Mouse (Mus musculus) heart, postnatal 0 days (tissue): ENCODE data around the gene Camk2n1.

Experiments used
- CTCF ChIP-seq: IDR thresholded peaks from 2 replicates; pipeline ENCODE4 v1.5.1; 2016; ENCODE audit warnings: antibody characterized with exemption, control low read depth, low read depth
- EP300 ChIP-seq: IDR thresholded peaks from 2 replicates; pipeline ENCODE4 v1.6.1; 2016; ENCODE audit warnings: antibody characterized with exemption, low read depth

GRCm38 (mm10) chr4:138457091-138457490 is 3.0 kb downstream of the Camk2n1 start:
- TF ChIP-seq EP300 (no peak), CTCF (no peak)
